Mouse (Mus musculus) hindbrain, embryonic 10.5 days (tissue): Measurements from ENCODE around the gene Dnajc28. TPM values are rescaled to one million over a fixed set of nuclear protein-coding genes. Genes with fewer than 3 reads are reported as not detected.

ENCODE experiments used
- DNase-seq: peaks from one replicate; pipeline ENCODE4 v3.0.0-alpha.2; 2017; ENCODE audit warnings: low spot score
- H3K27ac ChIP-seq: fragments of 300-500 bp; sonication (generic); 2 replicates; pipeline ENCODE4 v1.5.1; 2016; ENCODE audit warnings: mild to moderate bottlenecking, moderate library complexity
- H3K27me3 ChIP-seq: fragments of 300-500 bp; sonication (generic); 2 replicates; pipeline ENCODE4 v1.6.1; 2016; ENCODE audit warnings: mild to moderate bottlenecking; ENCODE audit not compliant: poor library complexity, insufficient read depth, severe bottlenecking
- H3K36me3 ChIP-seq: fragments of 300-500 bp; sonication (generic); 2 replicates; pipeline ENCODE4 v1.6.1; 2016; ENCODE audit warnings: mild to moderate bottlenecking, moderate library complexity
- H3K4me1 ChIP-seq: fragments of 300-500 bp; sonication (generic); replicated peaks from 2 replicates; pipeline ENCODE4 v1.6.1; 2016; ENCODE audit warnings: mild to moderate bottlenecking
- H3K4me3 ChIP-seq: fragments of 300-500 bp; sonication (generic); 2 replicates; pipeline ENCODE4 v1.5.1; 2016; ENCODE audit warnings: mild to moderate bottlenecking, moderate library complexity
- H3K9me3 ChIP-seq: fragments of 300-500 bp; sonication (generic); 2 replicates; pipeline ENCODE4 v1.6.1; 2016; ENCODE audit warnings: mild to moderate bottlenecking, moderate library complexity
- WGBS: fragments of 180-500 bp; shearing (Covaris S2); methylation state at CpG from one replicate; pipeline ENCODE4 v1.1.7; 2016; 5-methylcytosine and 5-hydroxymethylcytosine counted together
- polyA plus RNA-seq: library from polyadenylated mRNA; unstranded; fragments of >200 nt; fragmentation: Nextera tagmentation; extraction: Ambion mirVana; gene quantifications from 2 replicates; pipeline ENCODE4 v1.2.1, GENCODE M21; 2016

The Dnajc28 gene
- polyA plus RNA-seq, 1 experiment from 2014 or later, result 3.2 TPM

DNA sequence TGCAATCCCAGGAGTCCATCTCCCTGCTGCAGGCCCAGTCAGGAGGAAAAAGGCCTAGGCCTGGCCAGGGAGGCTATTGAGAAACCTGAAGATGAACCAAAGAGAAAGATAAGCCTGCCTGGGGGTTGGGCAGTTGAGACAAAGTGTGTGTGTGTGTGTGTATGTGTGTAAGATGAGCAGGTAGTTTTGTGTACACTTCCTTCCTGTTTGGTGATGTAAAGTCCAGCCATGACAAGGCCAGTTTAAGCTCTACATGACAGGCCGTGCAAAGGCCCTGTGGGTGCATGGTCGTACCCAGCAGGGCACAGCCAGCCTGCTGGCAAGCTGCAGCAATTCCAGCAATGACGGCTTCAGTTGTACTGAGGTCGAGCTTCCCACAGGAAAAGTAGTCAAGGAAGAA lies 10.9 kb upstream of the Dnajc28 start:
- H3K9me3 ChIP-seq, result no peaks in the 10 kb centered on the region
- DNase-seq, result no peak
- WGBS, result 93% methylated on average over 4 of the region's 4 CpGs
- no peaks in the 10 kb centered on the region for H3K4me1 ChIP-seq
- H3K27me3 ChIP-seq, result no peaks in the 10 kb centered on the region
- no peak overlapping the region for H3K27ac ChIP-seq
- H3K36me3 ChIP-seq, result peaks cover 98% of the 10 kb centered on the region
- H3K4me3 ChIP-seq, result no peak overlapping the region

DNA sequence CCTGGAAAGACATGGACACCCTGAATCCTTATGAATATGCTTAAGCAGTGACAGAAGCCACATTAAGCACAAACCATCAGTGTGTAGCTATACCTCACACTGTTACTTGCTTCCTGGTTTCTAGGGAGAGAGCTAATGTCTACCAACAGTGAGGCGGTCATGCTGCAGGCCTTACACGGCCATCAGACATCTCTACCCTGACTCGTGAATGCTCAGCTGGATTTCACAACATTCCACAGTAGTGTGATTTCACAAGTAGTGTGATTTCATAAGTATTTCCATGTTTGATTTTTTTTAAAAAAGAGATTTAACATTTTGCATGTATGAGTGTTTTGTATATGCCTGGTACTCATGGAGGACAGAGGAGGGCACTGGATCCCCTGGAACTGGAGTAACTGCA lies 9.8 kb upstream of the Dnajc28 start:
- H3K9me3 ChIP-seq, result no peaks in the 10 kb centered on the region
- DNase-seq, result no peak
- H3K4me3 ChIP-seq, result no peak overlapping the region
- H3K27ac ChIP-seq, result no peak overlapping the region
- H3K36me3 ChIP-seq, result peaks cover 98% of the 10 kb centered on the region
- no peaks in the 10 kb centered on the region for H3K4me1 ChIP-seq
- no peaks in the 10 kb centered on the region for H3K27me3 ChIP-seq
- 95% methylated on average over 3 of the region's 3 CpGs for WGBS

DNA sequence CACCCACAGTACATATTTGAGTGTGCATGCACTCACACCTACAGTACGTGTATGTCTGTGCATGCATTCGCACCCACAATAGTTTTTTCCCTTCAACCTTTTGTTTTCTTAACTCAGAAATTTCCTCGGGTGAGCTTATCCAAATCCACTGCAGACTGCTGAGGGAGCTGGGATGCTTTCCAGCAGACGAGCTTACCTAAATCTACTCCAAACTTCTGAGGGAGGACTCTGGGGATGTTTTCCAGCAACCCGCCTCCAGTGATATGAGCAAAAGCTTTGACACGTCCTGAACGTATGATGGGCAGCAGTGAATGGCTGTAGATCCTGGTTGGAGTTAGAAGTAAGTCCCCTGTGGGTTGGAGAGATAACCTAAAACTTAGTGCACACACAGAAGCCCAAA lies 9.0 kb upstream of the Dnajc28 start:
- H3K27ac ChIP-seq, result no peak overlapping the region
- H3K36me3 ChIP-seq, result peaks cover 98% of the 10 kb centered on the region
- no peaks in the 10 kb centered on the region for H3K4me1 ChIP-seq
- WGBS, result 92% methylated on average over 7 of the region's 7 CpGs
- H3K27me3 ChIP-seq, result no peaks in the 10 kb centered on the region
- DNase-seq, result no peak
- no peaks in the 10 kb centered on the region for H3K9me3 ChIP-seq
- H3K4me3 ChIP-seq, result no peak overlapping the region

DNA sequence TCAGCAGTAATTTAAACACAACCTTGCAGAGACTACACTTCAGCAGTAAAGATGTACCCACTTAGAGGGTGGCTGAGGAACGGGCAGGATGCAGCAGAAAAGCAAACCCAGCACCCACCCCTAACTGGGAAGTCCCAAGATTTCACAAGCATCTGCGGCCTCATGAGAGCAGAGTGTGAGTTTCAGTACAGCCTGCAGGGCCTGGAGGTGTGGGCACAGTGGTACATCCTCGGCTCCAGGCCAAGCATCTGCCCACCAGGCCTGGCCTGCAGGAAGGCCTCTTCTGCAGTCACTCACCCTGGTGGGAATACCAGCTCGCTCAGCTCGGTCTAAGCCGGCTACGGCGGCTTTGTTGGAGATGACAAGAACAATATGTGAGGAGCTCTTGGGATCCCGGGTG lies 4.2 kb upstream of the Dnajc28 start:
- peaks cover 84% of the 10 kb centered on the region for H3K36me3 ChIP-seq
- peaks cover 5% of the 10 kb centered on the region; the same call in 1 of the 2 replicates for H3K4me1 ChIP-seq
- H3K27ac ChIP-seq, result no peak overlapping the region
- H3K9me3 ChIP-seq, result no peaks in the 10 kb centered on the region
- WGBS, result 92% methylated on average over 9 of the region's 9 CpGs
- H3K27me3 ChIP-seq, result peaks cover 3% of the 10 kb centered on the region
- no peak for DNase-seq
- no peak overlapping the region for H3K4me3 ChIP-seq

DNA sequence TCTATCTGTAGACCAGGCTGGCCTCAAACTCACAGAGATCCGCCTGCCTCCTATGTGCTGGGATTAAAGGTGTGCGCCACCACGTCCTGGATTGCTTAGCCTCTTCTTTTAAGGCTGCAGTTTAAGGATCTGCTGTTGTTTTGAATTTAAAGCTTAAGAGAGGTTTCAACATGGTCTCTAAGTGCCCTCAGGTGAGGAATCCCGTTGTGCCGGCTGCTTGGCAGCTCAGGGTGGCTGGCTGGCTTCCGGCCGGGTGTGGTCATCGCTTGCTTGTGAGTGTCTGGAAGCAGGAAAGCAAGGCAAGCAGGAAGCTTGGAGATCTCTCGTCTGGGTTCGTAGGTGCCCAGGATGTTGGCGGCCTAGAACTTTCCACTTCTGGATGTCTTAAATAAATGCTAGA lies 2.2 kb upstream of the Dnajc28 start:
- 92% methylated on average over 11 of the region's 11 CpGs for WGBS
- Histone ChIP-seq H3K36me3 (peaks cover 64% of the 10 kb centered on the region), H3K27ac (no peak overlapping the region), H3K4me1 (peaks cover 7% of the 10 kb centered on the region; the same call in 1 of the 2 replicates), H3K4me3 (no peak overlapping the region), H3K9me3 (no peaks in the 10 kb centered on the region), H3K27me3 (peaks cover 11% of the 10 kb centered on the region)
- no peak for DNase-seq

DNA sequence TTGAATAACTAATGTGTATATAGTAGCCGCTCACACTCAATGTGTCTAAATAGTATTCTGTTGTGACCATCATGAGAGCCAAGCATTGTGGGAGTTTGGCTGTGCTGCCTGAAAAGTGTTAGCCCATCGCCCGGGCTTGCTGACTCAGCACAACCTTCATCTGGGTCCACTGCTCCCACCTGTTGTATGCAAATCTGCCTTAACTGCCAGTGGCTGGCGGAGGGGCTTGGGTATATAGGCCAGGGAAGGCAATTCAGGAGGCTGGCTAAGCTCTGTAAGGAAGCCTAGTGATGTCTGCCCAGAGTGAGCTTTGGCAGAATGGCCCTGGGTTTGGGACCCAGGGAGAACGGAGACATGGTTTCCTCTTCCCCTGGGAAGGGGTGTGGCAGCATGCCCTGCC lies 1.4 kb upstream of the Dnajc28 start:
- WGBS, result 92% methylated on average over 5 of the region's 5 CpGs
- Histone ChIP-seq H3K4me1 (peaks cover 7% of the 10 kb centered on the region; the same call in 1 of the 2 replicates), H3K27me3 (peaks cover 11% of the 10 kb centered on the region), H3K36me3 (peaks cover 56% of the 10 kb centered on the region), H3K4me3 (no peak overlapping the region), H3K27ac (no peak overlapping the region), H3K9me3 (no peaks in the 10 kb centered on the region)
- no peak for DNase-seq

DNA sequence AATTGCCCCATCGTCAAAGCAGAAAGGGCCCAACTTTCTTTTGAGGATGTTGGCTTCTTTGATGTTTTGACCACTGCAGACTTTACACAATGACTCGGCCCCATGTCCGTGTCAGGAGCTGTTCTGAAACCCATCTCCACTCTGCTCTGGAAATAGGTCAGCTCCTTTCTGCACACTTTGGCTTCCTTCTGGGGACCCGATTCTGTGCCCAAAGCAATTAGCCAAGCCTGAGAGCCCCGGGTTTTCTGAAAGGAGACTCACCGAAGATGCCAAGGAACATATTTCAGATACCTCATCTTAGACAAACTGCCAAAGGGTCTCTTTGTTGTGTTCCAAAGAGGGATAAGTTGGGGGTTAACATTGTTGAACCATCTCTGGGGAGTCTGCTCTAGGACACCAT lies 4.3 kb downstream of the Dnajc28 start:
- DNase-seq, result no peak
- Histone ChIP-seq H3K9me3 (no peaks in the 10 kb centered on the region), H3K36me3 (no peaks in the 10 kb centered on the region), H3K27ac (no peak overlapping the region), H3K27me3 (peaks cover 11% of the 10 kb centered on the region), H3K4me1 (peaks cover 19% of the 10 kb centered on the region), H3K4me3 (no peak overlapping the region)
- WGBS, result 88% methylated on average over 6 of the region's 6 CpGs

DNA sequence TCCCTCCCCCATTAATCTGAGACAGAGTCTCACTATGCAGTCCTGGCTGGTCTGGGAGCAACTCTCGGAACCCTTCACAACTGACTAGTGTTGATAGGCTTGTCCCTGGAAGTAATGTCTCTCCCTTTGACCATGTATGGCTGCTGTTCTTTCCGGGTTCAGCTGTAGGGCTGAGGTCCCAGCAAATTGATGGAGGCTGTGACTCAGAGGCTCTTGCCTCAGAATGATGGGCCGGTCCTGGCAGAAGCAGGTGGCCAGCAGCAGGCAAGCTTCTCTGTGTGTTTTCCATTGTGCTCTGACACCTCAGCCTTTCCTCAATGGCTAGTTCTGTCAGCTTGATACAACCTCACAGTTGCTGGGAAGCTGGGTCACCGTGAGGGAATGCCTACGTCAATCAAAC lies 6.3 kb downstream of the Dnajc28 start:
- no peaks in the 10 kb centered on the region for H3K36me3 ChIP-seq
- no peak for DNase-seq
- H3K4me1 ChIP-seq, result peaks cover 12% of the 10 kb centered on the region
- no peak overlapping the region for H3K4me3 ChIP-seq
- H3K27ac ChIP-seq, result no peak overlapping the region
- no peaks in the 10 kb centered on the region; the same call in 1 of the 2 replicates for H3K9me3 ChIP-seq
- 63% methylated on average over 5 of the region's 5 CpGs for WGBS
- peaks cover 3% of the 10 kb centered on the region; the same call in 1 of the 2 replicates for H3K27me3 ChIP-seq

DNA sequence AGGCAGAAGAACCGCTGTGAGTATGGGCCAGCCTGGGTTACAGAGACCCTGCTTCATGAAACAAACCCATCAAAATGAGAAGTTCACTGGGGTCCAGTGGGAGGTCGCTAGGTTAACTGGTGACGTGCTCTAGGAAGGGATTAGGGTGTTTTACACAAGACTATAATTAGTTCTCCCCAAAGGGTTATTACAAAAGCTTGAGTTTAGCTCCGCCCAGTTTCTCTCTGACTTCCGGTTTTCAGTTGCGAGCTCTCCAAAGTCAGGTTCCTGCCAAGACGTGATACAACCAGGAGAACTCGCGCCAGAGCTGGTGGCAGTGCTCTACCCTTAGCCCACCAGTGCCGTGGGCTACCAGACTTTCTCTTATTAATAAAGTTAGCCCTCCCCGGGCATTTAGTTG lies 7.6 kb downstream of the Dnajc28 start:
- H3K27ac ChIP-seq, result no peak overlapping the region
- no peaks in the 10 kb centered on the region for H3K36me3 ChIP-seq
- no peaks in the 10 kb centered on the region; the same call in 1 of the 2 replicates for H3K9me3 ChIP-seq
- H3K4me1 ChIP-seq, result peaks cover 12% of the 10 kb centered on the region
- no peak overlapping the region for H3K4me3 ChIP-seq
- DNase-seq, result no peak
- H3K27me3 ChIP-seq, result no peaks in the 10 kb centered on the region
- WGBS, result 74% methylated on average over 11 of the region's 11 CpGs

DNA sequence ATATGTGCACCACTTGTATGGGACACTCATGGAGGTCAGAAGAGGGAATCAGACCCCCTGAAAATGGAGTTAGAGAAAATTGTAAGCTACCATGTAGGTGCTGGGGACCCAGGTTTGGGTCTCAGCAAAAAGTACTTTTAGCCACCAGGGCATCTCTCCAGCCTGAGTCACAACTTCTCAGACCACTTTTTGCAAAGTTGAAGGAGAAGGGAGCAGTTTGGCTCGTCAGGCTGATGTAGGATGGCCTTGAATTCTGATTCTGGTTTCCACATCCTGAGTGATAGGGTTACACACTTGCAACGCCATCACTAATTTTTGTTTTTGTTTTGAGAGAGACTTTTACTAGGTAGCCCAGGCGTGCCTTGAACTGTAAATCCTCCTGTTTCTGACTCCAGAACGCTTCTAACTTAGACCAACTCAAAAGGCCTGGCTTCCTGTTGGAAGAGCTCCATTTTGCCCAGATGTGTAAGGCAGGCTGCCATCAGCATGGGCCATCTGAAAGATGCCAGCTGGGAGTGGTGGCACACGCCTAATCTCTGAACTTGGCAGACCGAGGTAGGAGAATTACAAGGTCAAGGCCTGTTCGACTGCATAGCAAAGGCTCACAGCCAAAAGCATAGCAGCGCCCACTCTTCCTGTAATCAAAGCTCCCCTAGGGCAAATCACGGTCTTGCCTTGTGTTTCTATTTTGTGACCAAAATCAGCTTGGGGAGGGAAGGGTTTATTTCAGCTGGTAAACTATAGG lies 9.2 kb downstream of the Dnajc28 start:
- Histone ChIP-seq H3K27ac (no peak overlapping the region), H3K4me1 (peaks cover 12% of the 10 kb centered on the region), H3K9me3 (no peaks in the 10 kb centered on the region; the same call in 1 of the 2 replicates), H3K36me3 (no peaks in the 10 kb centered on the region), H3K27me3 (no peaks in the 10 kb centered on the region), H3K4me3 (no peak overlapping the region)
- 86% methylated on average over 9 of the region's 9 CpGs for WGBS
- DNase-seq, result no peak

DNA sequence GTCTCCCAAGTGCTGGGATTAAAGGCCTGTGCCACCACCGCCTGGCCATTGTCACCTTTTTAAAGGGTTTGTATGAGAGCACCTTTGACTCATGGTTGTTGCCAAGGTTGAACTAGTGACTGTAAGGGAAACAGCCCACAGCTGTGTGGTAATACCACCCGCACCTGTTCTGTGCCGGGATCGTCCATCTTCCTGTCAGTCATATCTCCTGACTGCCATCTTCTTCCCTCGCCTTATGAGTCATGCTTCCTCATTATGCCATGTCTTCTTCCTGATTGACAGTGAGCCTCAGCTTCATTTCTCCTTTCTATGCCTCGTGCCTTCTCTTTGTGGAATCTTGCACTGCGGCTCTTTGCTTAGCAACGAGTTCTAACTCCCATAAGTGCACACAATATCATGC lies 11.9 kb downstream of the Dnajc28 start:
- Histone ChIP-seq H3K4me1 (0 out of 2 replicates have a peak, but pooled peaks cover 3% of the 10 kb centered on the region), H3K27ac (no peak overlapping the region), H3K4me3 (no peak overlapping the region), H3K9me3 (no peaks in the 10 kb centered on the region; the same call in 1 of the 2 replicates), H3K36me3 (no peaks in the 10 kb centered on the region), H3K27me3 (no peaks in the 10 kb centered on the region)
- WGBS, result 94% methylated on average over 8 of the region's 8 CpGs
- DNase-seq, result no peak

DNA sequence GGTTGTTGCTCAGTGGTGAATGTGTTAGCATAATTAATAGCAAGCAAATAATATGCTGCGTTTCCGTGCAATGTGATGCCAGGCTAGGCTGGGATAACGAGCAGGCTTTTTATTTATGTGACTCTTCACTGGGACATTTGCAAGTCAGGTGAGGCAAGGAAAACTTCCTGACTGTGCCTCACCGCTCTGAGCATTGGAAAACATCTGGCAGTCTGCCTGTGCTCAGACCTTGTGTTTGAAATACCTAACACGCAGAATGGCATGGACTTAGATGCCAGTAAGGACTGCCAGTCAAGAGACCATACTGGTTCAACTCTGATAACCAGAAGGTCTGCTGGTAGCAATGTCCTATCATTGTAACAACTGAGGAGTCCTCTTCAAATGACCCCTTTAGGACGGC lies 13.7 kb downstream of the Dnajc28 start:
- Histone ChIP-seq H3K36me3 (no peaks in the 10 kb centered on the region), H3K27me3 (0 out of 2 replicates have a peak, but pooled peaks cover 3% of the 10 kb centered on the region), H3K4me3 (no peak overlapping the region), H3K9me3 (no peaks in the 10 kb centered on the region; the same call in 1 of the 2 replicates), H3K27ac (no peak overlapping the region), H3K4me1 (no peaks in the 10 kb centered on the region)
- DNase-seq, result no peak
- WGBS, result 84% methylated on average over 6 of the region's 6 CpGs

DNA sequence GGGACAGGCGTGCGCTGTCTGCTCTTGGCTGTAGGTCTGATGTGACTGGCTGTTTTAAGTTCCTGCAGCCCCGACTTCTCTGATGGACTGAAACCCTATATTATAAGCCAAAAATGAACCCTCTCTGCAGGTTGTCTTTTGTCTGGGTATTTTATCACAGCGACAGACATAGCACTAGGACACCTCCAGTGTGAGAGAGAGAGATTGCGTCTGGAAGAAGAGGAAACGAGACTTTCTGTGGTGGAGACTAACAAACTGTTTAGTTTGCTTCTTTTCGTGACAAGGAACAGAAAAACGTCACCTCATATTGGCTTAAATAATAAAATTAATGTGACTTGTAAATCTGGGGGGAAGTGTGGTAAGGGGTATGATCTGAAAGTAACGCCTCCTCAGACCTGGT lies 17.1 kb downstream of the Dnajc28 start:
- Histone ChIP-seq H3K4me3 (no peak overlapping the region), H3K27me3 (peaks cover 23% of the 10 kb centered on the region), H3K4me1 (peaks cover 7% of the 10 kb centered on the region), H3K9me3 (no peaks in the 10 kb centered on the region), H3K27ac (no peak overlapping the region), H3K36me3 (no peaks in the 10 kb centered on the region)
- WGBS, result 83% methylated on average over 9 of the region's 9 CpGs
- DNase-seq, result no peak
